Mouse (Mus musculus) hindbrain, postnatal 0 days (tissue): ENCODE results near the gene Pappa2. TPM values are rescaled to one million over a fixed set of nuclear protein-coding genes. Genes with fewer than 3 reads are reported as not detected.

Experiments used
- ATAC-seq: fragments of 200-750 bp; cut with Nextera tagmentation; 2 replicates; pipeline ENCODE4 v1.8.0; 2017; ENCODE audit warnings: mild to moderate bottlenecking, moderate TSS enrichment, moderate library complexity
- DNase-seq: peaks from one replicate; pipeline ENCODE4 v3.0.0-alpha.2; 2015; ENCODE audit warnings: low spot score
- H3K27ac ChIP-seq: fragments of 300-500 bp; sonication (generic); 2 replicates; pipeline ENCODE4 v1.5.1; 2014; ENCODE audit warnings: mild to moderate bottlenecking
- H3K27me3 ChIP-seq: fragments of 300-500 bp; sonication (generic); 2 replicates; pipeline ENCODE4 v1.6.1; 2014; ENCODE audit warnings: low read length, mixed read lengths; ENCODE audit not compliant: insufficient read depth
- H3K36me3 ChIP-seq: fragments of 300-500 bp; sonication (generic); 2 replicates; pipeline ENCODE4 v1.6.1; 2014; ENCODE audit warnings: low read length, mixed read lengths; ENCODE audit not compliant: insufficient read depth
- H3K4me1 ChIP-seq: fragments of 300-500 bp; sonication (generic); 2 replicates; pipeline ENCODE4 v1.6.1; 2014; ENCODE audit warnings: antibody characterized with exemption, low read length, mixed read lengths; ENCODE audit not compliant: insufficient read depth
- H3K4me2 ChIP-seq: fragments of 300-500 bp; sonication (generic); 2 replicates; pipeline ENCODE4 v1.6.1; 2014; ENCODE audit warnings: low read depth, mild to moderate bottlenecking, low read length, moderate library complexity, mixed read lengths
- H3K4me3 ChIP-seq: fragments of 300-500 bp; sonication (generic); 2 replicates; pipeline ENCODE4 v1.5.1; 2014; ENCODE audit warnings: low read length
- H3K9ac ChIP-seq: fragments of 300-500 bp; sonication (generic); replicated peaks from 2 replicates; pipeline ENCODE4 v1.6.1; 2014; ENCODE audit warnings: mild to moderate bottlenecking, low read length, moderate library complexity, mixed read lengths
- H3K9me3 ChIP-seq: fragments of 300-500 bp; sonication (generic); 2 replicates; pipeline ENCODE4 v1.6.1; 2016; ENCODE audit warnings: low read length, mixed read lengths
- CTCF ChIP-seq: IDR thresholded peaks from 2 replicates; pipeline ENCODE4 v1.5.1; 2016; ENCODE audit warnings: antibody characterized with exemption, control low read depth, low read depth
- WGBS: fragments of 180-500 bp; shearing (Covaris S2); extraction: QIAGEN DNeasy Blood & Tissue Kit; methylation state at CpG from one replicate; pipeline ENCODE4 v1.1.7; 2014; 5-methylcytosine and 5-hydroxymethylcytosine counted together
- polyA plus RNA-seq: library from polyadenylated mRNA; unstranded; fragments of >200 nt; fragmentation: Nextera tagmentation; extraction: Ambion mirVana; gene quantifications from 2 replicates; pipeline ENCODE4 v1.2.1, GENCODE M21; 2015
- total RNA-seq: library from RNA; depleted of rRNA; stranded (reverse); fragments of >200 nt; gene quantifications from 2 replicates; pipeline ENCODE4 v1.2.3, GENCODE M21; 2014

Pappa2 gene
- total and polyA plus RNA-seq, 2 experiments from 2014 or later = 0.54 to 4.6 TPM

GRCm38 (mm10) chr1:158871401-158871800 is 108.9 kb downstream of the Pappa2 start:
- H3K36me3 ChIP-seq = no peaks in the 10 kb centered on the region
- no peaks in the 10 kb centered on the region for H3K4me1 ChIP-seq
- H3K9ac ChIP-seq = no peak overlapping the region
- DNase-seq (no peak), ATAC-seq (no peak)
- H3K27me3 ChIP-seq = no peaks in the 10 kb centered on the region
- H3K4me3 ChIP-seq = no peak overlapping the region
- no peak overlapping the region for H3K27ac ChIP-seq
- 91% methylated on average over 2 of the region's 2 CpGs for WGBS
- H3K9me3 ChIP-seq = no peaks in the 10 kb centered on the region
- H3K4me2 ChIP-seq = no peak overlapping the region
- no peak for TF ChIP-seq CTCF

- WGBS = 70% methylated on average over 5 of the region's 5 CpGs
These were observed 120.1 kb downstream of the Pappa2 start for GRCm38 (mm10) chr1:158860190-158860589.

GRCm38 (mm10) chr1:158853936-158854882 is 126.1 kb downstream of the Pappa2 start:
- H3K36me3 ChIP-seq = no peaks in the 10 kb centered on the region
- no peak overlapping the region for H3K9ac ChIP-seq
- peak; percentile 55 for TF ChIP-seq CTCF
- ATAC-seq (no peak), DNase-seq (peak; percentile 37)
- no peak overlapping the region for H3K4me2 ChIP-seq
- H3K4me1 ChIP-seq = no peaks in the 10 kb centered on the region
- no peaks in the 10 kb centered on the region for H3K9me3 ChIP-seq
- no peak overlapping the region for H3K27ac ChIP-seq
- 60% methylated on average over 5 of the region's 5 CpGs for WGBS
- H3K4me3 ChIP-seq = no peak overlapping the region
- no peaks in the 10 kb centered on the region for H3K27me3 ChIP-seq

More at GRCm38 (mm10) chr1:158860190-158860589, 120.1 kb downstream of the Pappa2 start:
- Histone ChIP-seq H3K4me1 (no peaks in the 10 kb centered on the region), H3K36me3 (no peaks in the 10 kb centered on the region), H3K27ac (no peak overlapping the region), H3K4me3 (no peak overlapping the region), H3K9me3 (no peaks in the 10 kb centered on the region), H3K4me2 (no peak overlapping the region), H3K27me3 (no peaks in the 10 kb centered on the region), H3K9ac (no peak overlapping the region)
- no peak for DNase-seq
- ATAC-seq = no peak
- no peak for TF ChIP-seq CTCF

GRCm38 (mm10) chr1:158852836-158853567 is 127.3 kb downstream of the Pappa2 start:
- Histone ChIP-seq H3K27ac (no peak overlapping the region), H3K4me2 (no peak overlapping the region), H3K9ac (no peak overlapping the region), H3K4me1 (no peaks in the 10 kb centered on the region), H3K36me3 (no peaks in the 10 kb centered on the region), H3K4me3 (no peak overlapping the region), H3K27me3 (no peaks in the 10 kb centered on the region), H3K9me3 (no peaks in the 10 kb centered on the region)
- no peak for DNase-seq
- 87% methylated on average over 14 of the region's 14 CpGs for WGBS
- no peak for TF ChIP-seq CTCF
- ATAC-seq = no peak

- 84% methylated on average over 3 of the region's 3 CpGs for WGBS
- no peak overlapping the region for H3K27ac ChIP-seq
- no peak overlapping the region for H3K4me2 ChIP-seq
These were observed 129.8 kb downstream of the Pappa2 start for GRCm38 (mm10) chr1:158850459-158850858.

GRCm38 (mm10) chr1:158844604-158845003 is 135.7 kb downstream of the Pappa2 start:
- Histone ChIP-seq H3K27ac (no peak overlapping the region), H3K9me3 (no peaks in the 10 kb centered on the region), H3K4me3 (no peak overlapping the region), H3K27me3 (no peaks in the 10 kb centered on the region), H3K4me2 (no peak overlapping the region), H3K36me3 (no peaks in the 10 kb centered on the region), H3K4me1 (no peaks in the 10 kb centered on the region), H3K9ac (no peak overlapping the region)
- peak; percentile 23; the same call in 1 of the 2 replicates for TF ChIP-seq CTCF
- ATAC-seq (no peak), DNase-seq (no peak)
- 65% methylated on average over 10 of the region's 10 CpGs for WGBS

More at GRCm38 (mm10) chr1:158850459-158850858, 129.8 kb downstream of the Pappa2 start:
- H3K36me3 ChIP-seq = no peaks in the 10 kb centered on the region
- no peak for ATAC-seq
- no peaks in the 10 kb centered on the region for H3K4me1 ChIP-seq
- no peak for TF ChIP-seq CTCF
- no peak overlapping the region for H3K4me3 ChIP-seq
- H3K27me3 ChIP-seq = no peaks in the 10 kb centered on the region
- DNase-seq = no peak
- no peaks in the 10 kb centered on the region for H3K9me3 ChIP-seq
- no peak overlapping the region for H3K9ac ChIP-seq
